Mouse (Mus musculus) Muller cell, postnatal 12 days (primary cell): ENCODE measurements at regions not wholly inside any gene's neighbourhood (a gene's known extent, or its start where the extent isn't known, plus 50 kb on each side); places are given as distances from the start of the nearest gene placed in this dataset.
"Not testable (repeated sequence)": the region's sequence is repeated elsewhere in the genome, so short reads cannot be mapped to it uniquely, and the experiment has no call there.

Experiments
- DNase-seq: peaks from one replicate; pipeline ENCODE4 v3.0.0-alpha.2; 2015; ENCODE audit errors: inconsistent ontology term

- no peak for DNase-seq
Measured at GRCm38 (mm10) chr17:55186361-55186760, 258.8 kb upstream of the St6gal2 start.

GRCm38 (mm10) chr17:55186826-55187225 is 258.4 kb upstream of the St6gal2 start:
- no peak for DNase-seq

- peak; percentile 1 for DNase-seq
Measured at GRCm38 (mm10) chr17:55206585-55206984, 238.6 kb upstream of the St6gal2 start.

- DNase-seq = not testable (repeated sequence)
Measured at GRCm38 (mm10) chr17:55218176-55219099, 226.7 kb upstream of the St6gal2 start.

GRCm38 (mm10) chr17:55224058-55224457 is 221.1 kb upstream of the St6gal2 start:
- no peak for DNase-seq

- no peak for DNase-seq
Measured at GRCm38 (mm10) chr17:55234262-55234661, 210.9 kb upstream of the St6gal2 start.

- no peak for DNase-seq
Measured at GRCm38 (mm10) chr17:55262638-55263037, 182.5 kb upstream of the St6gal2 start.

- DNase-seq = no peak
Measured at GRCm38 (mm10) chr17:55276541-55276940, 168.6 kb upstream of the St6gal2 start.

- no peak for DNase-seq
Measured at GRCm38 (mm10) chr17:55281276-55281675, 163.9 kb upstream of the St6gal2 start.

GRCm38 (mm10) chr17:55288589-55288988 is 156.6 kb upstream of the St6gal2 start:
- no peak for DNase-seq

- DNase-seq = no peak
Measured at GRCm38 (mm10) chr17:55292656-55293055, 152.5 kb upstream of the St6gal2 start.

- DNase-seq = no peak
Measured at GRCm38 (mm10) chr17:55296701-55297100, 148.5 kb upstream of the St6gal2 start.

GRCm38 (mm10) chr17:55298852-55299251 is 146.3 kb upstream of the St6gal2 start:
- DNase-seq = no peak

- DNase-seq = no peak
Measured at GRCm38 (mm10) chr17:55320959-55321358, 124.2 kb upstream of the St6gal2 start.

- no peak for DNase-seq
Measured at GRCm38 (mm10) chr17:55359305-55359704, 85.9 kb upstream of the St6gal2 start.

- DNase-seq = peak; percentile 21
Measured at GRCm38 (mm10) chr17:55367064-55367463, 78.1 kb upstream of the St6gal2 start.

GRCm38 (mm10) chr17:55367464-55368207 is 77.5 kb upstream of the St6gal2 start:
- peak; percentile 4 for DNase-seq
